In the genomic region with DNA sequence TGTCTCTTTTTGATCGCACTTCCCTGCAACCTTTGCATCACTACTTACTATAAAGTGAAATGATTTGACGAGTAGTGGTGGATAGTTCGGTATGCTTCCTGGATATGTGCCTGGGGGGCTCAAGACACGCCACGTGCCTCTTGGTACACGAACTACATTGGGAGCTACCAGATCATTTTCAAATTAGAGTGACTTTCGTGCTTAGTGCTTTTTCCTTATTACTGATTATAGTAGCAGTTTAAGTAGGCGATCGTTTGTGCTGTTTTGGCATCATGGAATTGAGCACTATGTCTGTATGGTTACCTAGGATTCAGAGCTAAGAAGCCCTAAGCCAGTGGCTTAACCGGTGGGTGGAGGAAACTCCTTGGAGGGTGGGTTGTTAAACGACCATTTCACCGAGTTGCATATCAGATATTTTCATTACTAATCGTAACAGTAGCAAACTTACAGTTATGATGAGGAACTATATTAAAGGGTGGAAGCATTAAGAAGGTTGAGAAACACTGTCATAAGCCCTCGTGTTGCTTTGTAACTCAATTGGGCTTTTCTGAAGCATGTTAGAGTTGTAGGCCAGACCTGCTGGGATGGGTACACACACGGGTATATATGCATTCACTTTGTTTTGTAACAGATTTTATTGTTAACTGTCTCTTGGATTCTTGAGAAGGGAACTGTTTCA, we compare ENCODE assay signal across 8 mouse cellular contexts. TPM values are rescaled to one million over a fixed set of nuclear protein-coding genes. Genes with fewer than 3 reads are reported as not detected.
DNase-seq lines count a peak whose midpoint lies in the region; ATAC-seq and TF ChIP-seq lines count a peak whose summit lies in the region.

No protein-coding gene starts in this region.

- H3K27ac ChIP-seq in layer of hippocampus, adult 2 months: peak overlapping the region; percentile 81
- H3K27ac ChIP-seq in cortical plate, adult 2 months (ENCODE audit: insufficient read depth, low read length): no peak overlapping the region
- H3K27ac ChIP-seq in neural tube, embryonic 13.5 days (replicated peaks): peak overlapping the region; percentile 82

- WGBS in neural tube, embryonic 13.5 days: 6% methylated on average over 15 of the region's 15 CpGs

- peak; percentile 14; the same call in 1 of the 2 replicates for ATAC-seq in neural tube, embryonic 13.5 days (ENCODE audit: low read depth)

- TF ChIP-seq POLR2A in cortical plate, adult 2 months (IDR thresholded peaks at IDR 0.05; ENCODE audit: extremely low read depth, insufficient read depth, low read length): no peak

- intact Hi-C loops in left cerebral cortex, postnatal 10 days (cut with DNase I): loop anchor here (5.0 kb wide), 1 partner anchor 635 kb away; no protein-coding TSS in a partner anchor

- peak overlapping the region; percentile 90 for H3K4me2 ChIP-seq in neural tube, embryonic 13.5 days

- H3K4me1 ChIP-seq in cortical plate, adult 2 months (ENCODE audit: control insufficient read depth, insufficient read depth, low read length): peaks cover 2% of the 10 kb centered on the region; the same call in 1 of the 2 replicates
- peaks cover 19% of the 10 kb centered on the region for H3K4me1 ChIP-seq in neural tube, embryonic 13.5 days (replicated peaks)

- peak overlapping the region; percentile 93 for H3K4me3 ChIP-seq in layer of hippocampus, adult 2 months
- H3K4me3 ChIP-seq in cortical plate, adult 2 months (ENCODE audit: insufficient read depth, low read length): peak overlapping the region; percentile 67
- H3K4me3 ChIP-seq in neural tube, embryonic 13.5 days: peak overlapping the region; percentile 92

- no peaks in the 10 kb centered on the region for H3K9me3 ChIP-seq in neural tube, embryonic 13.5 days

- peaks cover 29% of the 10 kb centered on the region for H3K36me3 ChIP-seq in neural tube, embryonic 13.5 days

- H3K27me3 ChIP-seq in neural tube, embryonic 13.5 days: no peaks in the 10 kb centered on the region

- H3K9ac ChIP-seq in neural tube, embryonic 13.5 days: peak overlapping the region; percentile 85

- no peak for DNase-seq in layer of hippocampus, adult 2 months (ENCODE audit: low spot score in 2 of 2)
- no peak for DNase-seq in layer of hippocampus, postnatal 25 days (ENCODE audit: extremely low spot score in 1 of 2, low spot score in 1 of 2)
- DNase-seq in induced T-regulatory cell, adult 2 months (ENCODE audit: low read depth): peak; percentile 37
- no peak for DNase-seq in adrenal gland, adult 18-20 months (ENCODE audit: low spot score in 2 of 2)
- no peak for DNase-seq in left cerebral cortex, postnatal 10 days (ENCODE audit: extremely low spot score in 1 of 2, low spot score in 2 of 2)
- DNase-seq in kidney, adult 18-20 months: no peak

- TF ChIP-seq CTCF in layer of hippocampus, adult 2 months (conservative IDR thresholded peaks at IDR 0.05): no peak
- no peak for TF ChIP-seq CTCF in cortical plate, adult 2 months (IDR thresholded peaks at IDR 0.05; ENCODE audit: extremely low read depth, insufficient read depth, low read length)

RNA-seq across cellular contexts. Expression of a gene that starts 0.8 kb away (rescaled TPM):
- total RNA-seq in layer of hippocampus, adult 2 months (2021): 10 to 100 TPM; 77.8 to 85.7 TPM
- 10 to 100 TPM; 75.4 to 81.6 TPM for total RNA-seq in layer of hippocampus, postnatal 25 days (2021)
- polyA plus RNA-seq in cortical plate, adult 2 months (2012; rRNA removed): 75.9 and 79.4 TPM in 2 replicates
- polyA plus RNA-seq in neural tube, embryonic 13.5 days (2015; fragmentation: Nextera tagmentation; extraction: Ambion mirVana): 161 and 165 TPM in 2 replicates
- total RNA-seq in adrenal gland, adult 18-20 months (2021): 10 to 100 TPM; 61.4 to 63.0 TPM
- 10 to 100 TPM; 66.0 to 68.2 TPM for total RNA-seq in left cerebral cortex, postnatal 10 days (2021)

RNA-seq across cellular contexts. Expression of a gene that starts 24.3 kb away (rescaled TPM):
- total RNA-seq in layer of hippocampus, adult 2 months (2021): 10 to 100 TPM; 22.2 to 26.9 TPM
- total RNA-seq in layer of hippocampus, postnatal 25 days (2021): 10 to 100 TPM; 19.9 to 21.0 TPM
- polyA plus RNA-seq in cortical plate, adult 2 months (2012; rRNA removed): 10.2 and 10.4 TPM in 2 replicates
- polyA plus RNA-seq in neural tube, embryonic 13.5 days (2015; fragmentation: Nextera tagmentation; extraction: Ambion mirVana): 5.9 and 7.0 TPM in 2 replicates
- 10 to 100 TPM in 1 of 2 experiments, 1 to 10 TPM in 1; 8.4 to 12.7 TPM for total RNA-seq in adrenal gland, adult 18-20 months (2021)
- 10 to 100 TPM; 21.6 to 23.1 TPM for total RNA-seq in left cerebral cortex, postnatal 10 days (2021)

RNA-seq across cellular contexts. Expression of a gene that starts 36.9 kb away (rescaled TPM):
- 1 to 10 TPM; 1.3 to 1.6 TPM for total RNA-seq in layer of hippocampus, adult 2 months (2021)
- total RNA-seq in layer of hippocampus, postnatal 25 days (2021): 1 to 10 TPM; 1.9 TPM
- 1.7 and 2.2 TPM in 2 replicates for polyA plus RNA-seq in cortical plate, adult 2 months (2012; rRNA removed)
- 10.0 and 11.1 TPM in 2 replicates for polyA plus RNA-seq in neural tube, embryonic 13.5 days (2015; fragmentation: Nextera tagmentation; extraction: Ambion mirVana)
- 1 to 10 TPM; 1.7 to 2.0 TPM for total RNA-seq in adrenal gland, adult 18-20 months (2021)
- total RNA-seq in left cerebral cortex, postnatal 10 days (2021): 1 to 10 TPM; 1.5 to 1.8 TPM

RNA-seq across cellular contexts. Expression of a gene that starts 37.4 kb away (rescaled TPM):
- total RNA-seq in layer of hippocampus, adult 2 months (2021): 10 to 100 TPM; 28.6 to 28.8 TPM
- 10 to 100 TPM; 26.2 to 27.2 TPM for total RNA-seq in layer of hippocampus, postnatal 25 days (2021)
- polyA plus RNA-seq in cortical plate, adult 2 months (2012; rRNA removed): 23.6 and 25.1 TPM in 2 replicates
- 49.7 and 51.3 TPM in 2 replicates for polyA plus RNA-seq in neural tube, embryonic 13.5 days (2015; fragmentation: Nextera tagmentation; extraction: Ambion mirVana)
- total RNA-seq in adrenal gland, adult 18-20 months (2021): 100 to 1,000 TPM; 221 to 262 TPM
- 10 to 100 TPM; 26.0 to 27.3 TPM for total RNA-seq in left cerebral cortex, postnatal 10 days (2021)
